Mouse (Mus musculus) CH12.LX (cell line): ENCODE measurements around the gene Id2. TPM values are rescaled to one million over a fixed set of nuclear protein-coding genes. Genes with fewer than 3 reads are reported as not detected.
A peak's percentile ranks its signal among the peaks of the same experiment; 100 is the strongest.

Experiments
- DNase-seq: peaks from one replicate; pipeline ENCODE4 v3.0.0-alpha.2; 2013; ENCODE audit errors: extremely low read depth
- H3K27ac ChIP-seq: 2 replicates; pipeline ENCODE4 v1.5.1; 2012; ENCODE audit warnings: low read depth, mild to moderate bottlenecking, control low read depth, moderate library complexity; ENCODE audit not compliant: insufficient read depth
- H3K27me3 ChIP-seq: replicated peaks from 2 replicates; pipeline ENCODE3; 2012; ENCODE audit warnings: inconsistent platforms
- H3K36me3 ChIP-seq, 2 experiments: replicated peaks in 1 of 2; 2 replicates each; pipeline versions ENCODE3 to v1.6.1; 2012; ENCODE audit warnings: inconsistent platforms in 1 of 2, low read length in 1 of 2, mild to moderate bottlenecking in 1 of 2, mixed read lengths in 1 of 2, moderate library complexity in 1 of 2; ENCODE audit not compliant: control insufficient read depth in 1 of 2, insufficient read depth in 1 of 2
- H3K4me1 ChIP-seq, 2 experiments: 2 replicates each; pipeline ENCODE4 v1.6.1; 2012; ENCODE audit warnings: inconsistent platforms in 1 of 2, moderate library complexity in 1 of 2; ENCODE audit not compliant: insufficient read depth in 2 of 2, control insufficient read depth in 1 of 2
- H3K4me2 ChIP-seq: 2 replicates; pipeline ENCODE4 v1.6.1; 2012; ENCODE audit warnings: low read depth, mild to moderate bottlenecking, control low read depth; ENCODE audit not compliant: poor library complexity, insufficient read depth, severe bottlenecking
- H3K4me3 ChIP-seq, 3 experiments: fragments of 150-350 bp in 1 of 3; sonication (generic) in 1 of 3; replicated peaks in 1 of 3; 2 replicates each; pipeline versions ENCODE3 to v1.5.1; 2011 to 2012; ENCODE audit warnings: low read depth in 2 of 3, low read length in 2 of 3, mild to moderate bottlenecking in 2 of 3, moderate library complexity in 2 of 3, control low read depth in 1 of 3, improper control_type of control experiment in 1 of 3, inconsistent platforms in 1 of 3, mixed read lengths in 1 of 3; ENCODE audit not compliant: poor library complexity in 1 of 3
- H3K79me2 ChIP-seq: replicated peaks from 2 replicates; pipeline ENCODE4 v1.6.1; 2012; ENCODE audit warnings: mild to moderate bottlenecking, moderate library complexity; ENCODE audit not compliant: control insufficient read depth, poor library complexity, insufficient read depth, severe bottlenecking; ENCODE audit errors: extremely low read depth
- H3K9ac ChIP-seq: 2 replicates; pipeline ENCODE4 v1.6.1; 2012; ENCODE audit warnings: low read depth, mild to moderate bottlenecking, control low read depth, moderate library complexity; ENCODE audit not compliant: insufficient read depth
- H3K9me3 ChIP-seq: replicated peaks from 2 replicates; pipeline ENCODE3; 2012; ENCODE audit warnings: low read length, inconsistent platforms, mixed read lengths
- GABPA ChIP-seq: IDR thresholded peaks from 2 replicates; pipeline ENCODE4 v1.6.1; 2012; ENCODE audit warnings: low read depth, low read length, improper control_type of control experiment, inconsistent platforms; ENCODE audit not compliant: insufficient replicate concordance
- KAT2A ChIP-seq: IDR thresholded peaks from 2 replicates; pipeline ENCODE4 v1.6.1; 2012; ENCODE audit warnings: low read length, improper control_type of control experiment, inconsistent platforms; ENCODE audit not compliant: insufficient replicate concordance
- MAFK ChIP-seq: IDR thresholded peaks from 2 replicates; pipeline ENCODE4 v1.6.1; 2011; ENCODE audit warnings: low read length, improper control_type of control experiment; ENCODE audit not compliant: insufficient replicate concordance
- MEF2A ChIP-seq: IDR thresholded peaks from 2 replicates; pipeline ENCODE4 v1.6.1; 2014; ENCODE audit warnings: low read depth, mild to moderate bottlenecking, inconsistent platforms, low read length, improper control_type of control experiment, borderline replicate concordance
- NRF1 ChIP-seq: IDR thresholded peaks from 2 replicates; pipeline ENCODE4 v1.6.1; 2014; ENCODE audit warnings: low read depth, mild to moderate bottlenecking, inconsistent platforms, low read length, improper control_type of control experiment, moderate library complexity
- PAX5 ChIP-seq: IDR thresholded peaks from 2 replicates; pipeline ENCODE4 v1.6.1; 2012; ENCODE audit warnings: low read length, inconsistent platforms, mixed read lengths
- POLR2AphosphoS2 ChIP-seq: IDR thresholded peaks from 2 replicates; pipeline ENCODE4 v1.6.1; 2011; ENCODE audit warnings: low read depth, low read length, improper control_type of control experiment
- TBP ChIP-seq: conservative IDR thresholded peaks from 2 replicates; pipeline ENCODE4 v1.6.1; 2011; ENCODE audit warnings: low read depth, low read length, improper control_type of control experiment
- USF1 ChIP-seq: IDR thresholded peaks from 2 replicates; pipeline ENCODE4 v1.6.1; 2014; ENCODE audit warnings: low read depth, mild to moderate bottlenecking, inconsistent platforms, low read length, improper control_type of control experiment
- ZKSCAN1 ChIP-seq: IDR thresholded peaks from 2 replicates; pipeline ENCODE4 v1.6.1; 2012; ENCODE audit warnings: low read depth, inconsistent platforms, low read length, improper control_type of control experiment, borderline replicate concordance
- dilution Hi-C: fragments of 300-500 bp; cut with MboI; formaldehyde crosslinking; loops from 2 replicates; pipeline ENCODE4 v1.14.3; 2020; ENCODE audit warnings: low sequenced_read_pairs; ENCODE audit not compliant: extremely low pct_unique_long_range_greater_than_20kb, extremely low pct_ligation_motif_present
- in situ Hi-C: fragments of 300-500 bp; cut with MboI; formaldehyde crosslinking; loops from 3 replicates; pipeline ENCODE4 v1.14.3; 2019; ENCODE audit warnings: low sequenced_read_pairs, low pct_ligation_motif_present, low pct_unique_long_range_greater_than_20kb, mixed read lengths
- polyA plus RNA-seq: library from polyadenylated mRNA; unstranded; fragments of >175 nt; gene quantifications from 2 replicates; pipeline ENCODE4 v1.2.1, GENCODE M21; 2012; ENCODE audit warnings: low read depth; ENCODE audit not compliant: insufficient read length
- total RNA-seq, 2 experiments: library from RNA; depleted of rRNA; stranded (reverse); fragments of 300-350 nt in 1 of 2; fragments of >200 nt in 1 of 2; gene quantifications; 2 replicates each; pipeline ENCODE4 v1.2.3; 2012 to 2014

Id2 gene
- total RNA-seq (2012; rRNA removed) (11.5 and 12.4 TPM in 2 replicates), total RNA-seq (2014; rRNA removed) (38.0 and 42.9 TPM in 2 replicates), polyA plus RNA-seq (13.7 and 14.2 TPM in 2 replicates)

GRCm38 (mm10) chr12:25097052-25097209, at the start of gene Id2:
Gene Id2 (minus strand): TSS chr12:25097140.
- Histone ChIP-seq H3K9ac (peak within 1 kb of the TSS; percentile 40), H3K79me2 (no peaks in the 10 kb centered on the region), H3K27me3 (peaks cover 28% of the 10 kb centered on the region), H3K4me2 (peak within 1 kb of the TSS; percentile 93), H3K27ac (no peak within 1 kb of the TSS), H3K4me3 (peak within 1 kb of the TSS in 2 of 3 experiments; percentile 61 to 63)
- dilution Hi-C loops (no loop called here), in situ Hi-C loops (loop anchor here (10.0 to 25.0 kb wide), 5 partner anchors 318 to 1190 kb away; no protein-coding TSS in a partner anchor)
- no peak for TF ChIP-seq MEF2A
- TF ChIP-seq ZKSCAN1, result no peak
- TF ChIP-seq KAT2A, result no peak
- no peak for TF ChIP-seq USF1
- TF ChIP-seq GABPA, result no peak
- no peak for TF ChIP-seq POLR2AphosphoS2
- TF ChIP-seq TBP, result no peak
- no peak for TF ChIP-seq MAFK
- no peak for TF ChIP-seq PAX5
- TF ChIP-seq, all 38 proteins: peak for 0
- Histone ChIP-seq H3K4me1 (peaks cover 15 to 40% of the 10 kb centered on the region in 2 experiments), H3K9me3 (peaks cover 6% of the 10 kb centered on the region), H3K36me3 (no peaks in the 10 kb centered on the region)
- DNase-seq, result no peak

DNA sequence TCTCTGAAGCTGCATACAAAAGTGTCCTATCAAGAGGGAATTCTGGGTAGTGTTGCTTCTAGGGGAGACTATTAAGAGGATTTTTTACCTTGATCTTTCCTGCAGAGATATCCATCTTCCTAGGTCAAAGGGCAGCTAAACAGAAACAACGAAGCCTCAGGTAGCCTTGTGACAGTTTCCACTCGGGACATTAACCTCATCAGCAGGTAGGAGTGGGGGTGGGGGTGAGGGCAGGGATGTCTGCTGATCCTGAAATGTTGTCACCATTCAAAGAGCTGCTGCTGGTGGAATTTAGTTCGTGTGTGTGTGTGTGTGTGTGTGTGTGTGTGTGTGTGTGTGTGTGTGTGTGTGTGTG, 48.4 kb upstream of the Id2 start:
- no peak overlapping the region for H3K4me2 ChIP-seq
- H3K9ac ChIP-seq, result no peak overlapping the region
- no peaks in the 10 kb centered on the region for H3K79me2 ChIP-seq
- peaks cover 2% of the 10 kb centered on the region for H3K27me3 ChIP-seq
- no peaks in the 10 kb centered on the region for H3K36me3 ChIP-seq
- no peak for TF ChIP-seq NRF1
- no peaks in the 10 kb centered on the region for H3K9me3 ChIP-seq
- H3K4me1 ChIP-seq, result peaks cover 5 to 16% of the 10 kb centered on the region in 2 experiments; a peak in 3 of 4 replicates
- DNase-seq, result no peak
- H3K4me3 ChIP-seq, result no peak overlapping the region
- dilution Hi-C loops, result no loop called here
- in situ Hi-C loops, result no loop called here
- H3K27ac ChIP-seq, result no peak overlapping the region

DNA sequence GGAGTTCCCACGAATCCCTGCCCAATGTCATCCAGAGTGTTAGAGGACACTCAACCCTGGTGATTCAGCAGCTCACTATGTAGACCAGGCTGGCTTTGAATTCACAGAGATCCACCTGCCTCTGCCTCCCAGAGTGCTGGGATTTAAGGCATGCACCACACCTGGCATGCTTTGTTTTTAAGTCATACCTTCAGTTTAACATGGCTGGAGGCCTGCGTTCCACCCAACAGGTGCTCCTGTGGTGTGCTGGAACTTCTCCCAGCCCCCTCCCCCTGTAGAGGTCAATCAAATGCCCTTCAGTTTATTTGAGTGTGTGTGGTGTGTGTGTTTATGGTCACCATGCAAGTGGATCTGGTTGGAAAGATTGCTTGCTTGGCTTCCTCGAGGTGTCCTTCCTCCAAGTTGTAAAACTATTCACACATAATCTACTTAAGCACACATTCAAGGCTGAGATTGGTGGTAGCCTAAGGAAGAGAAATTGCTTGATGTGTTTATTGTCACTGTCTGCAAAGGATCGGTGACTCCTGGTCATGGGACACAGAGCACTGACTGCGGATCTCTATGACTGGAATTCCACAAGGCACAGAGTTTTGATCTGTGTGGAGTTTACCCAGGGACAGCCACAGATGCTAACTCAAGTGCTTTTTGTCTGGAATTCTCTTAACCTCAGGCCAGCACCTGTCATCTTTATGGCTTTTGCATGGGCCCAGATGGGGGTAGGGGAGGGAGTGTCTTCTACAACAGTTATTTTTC, 47.8 kb upstream of the Id2 start:
- TF ChIP-seq PAX5, result no peak
- Histone ChIP-seq H3K4me1 (peaks cover 5 to 16% of the 10 kb centered on the region in 2 experiments; a peak in 3 of 4 replicates), H3K36me3 (no peaks in the 10 kb centered on the region), H3K9ac (no peak overlapping the region), H3K27me3 (peaks cover 2% of the 10 kb centered on the region), H3K79me2 (no peaks in the 10 kb centered on the region), H3K4me2 (no peak overlapping the region), H3K9me3 (no peaks in the 10 kb centered on the region), H3K27ac (no peak overlapping the region), H3K4me3 (no peak overlapping the region)
- in situ Hi-C loops, result loop anchor here (5.0 kb wide), 1 partner anchor 37 kb away; no protein-coding TSS in a partner anchor
- DNase-seq, result no peak
- dilution Hi-C loops, result no loop called here
